Mouse (Mus musculus) G1E (cell line): Measurements from ENCODE around the gene Irgq. TPM values are rescaled to one million over a fixed set of nuclear protein-coding genes. Genes with fewer than 3 reads are reported as not detected.

Experiments used
- ATAC-seq: 2 replicates; pipeline ENCODE4 v1.8.0; 2016; ENCODE audit warnings: mild to moderate bottlenecking; ENCODE audit not compliant: insufficient number of reproducible peaks, poor library complexity, low FRiP score, severe bottlenecking; ENCODE audit errors: extremely low read depth
- DNase-seq: peaks from one replicate; pipeline ENCODE4 v3.0.0; 2012; ENCODE audit warnings: low spot score
- H3K27me3 ChIP-seq: 2 replicates; pipeline ENCODE4 v1.6.1; 2012; ENCODE audit warnings: mild to moderate bottlenecking, low read length, inconsistent platforms; ENCODE audit not compliant: insufficient read depth
- H3K36me3 ChIP-seq: replicated peaks from 2 replicates; pipeline ENCODE3; 2012; ENCODE audit warnings: mild to moderate bottlenecking, inconsistent platforms
- H3K4me1 ChIP-seq: 2 replicates; pipeline ENCODE4 v1.6.1; 2012; ENCODE audit warnings: low read depth, low read length, inconsistent platforms, mixed read lengths; ENCODE audit not compliant: insufficient read depth
- H3K4me3 ChIP-seq: 2 replicates; pipeline ENCODE4 v1.5.1; 2012; ENCODE audit warnings: low read depth, mild to moderate bottlenecking, inconsistent platforms, low read length, moderate library complexity, mixed read lengths
- H3K9me3 ChIP-seq: replicated peaks from 2 replicates; pipeline ENCODE4 v1.6.1; 2012; ENCODE audit warnings: inconsistent platforms
- CTCF ChIP-seq: IDR thresholded peaks from 2 replicates; pipeline ENCODE4 v1.5.1; 2012; ENCODE audit warnings: low read depth, low read length, inconsistent platforms, mixed read lengths
- GATA1 ChIP-seq: IDR thresholded peaks from 2 replicates; pipeline ENCODE4 v1.6.1; 2012; ENCODE audit warnings: borderline replicate concordance, low read length, inconsistent platforms, mixed read lengths
- GATA2 ChIP-seq: IDR thresholded peaks from 2 replicates; pipeline ENCODE4 v1.6.1; 2012; ENCODE audit warnings: low read depth, low read length, inconsistent platforms, borderline replicate concordance
- POLR2AphosphoS5 ChIP-seq: IDR thresholded peaks from 2 replicates; pipeline ENCODE4 v1.6.1; 2012; ENCODE audit warnings: low read depth, low read length, inconsistent platforms; ENCODE audit not compliant: insufficient replicate concordance
- TAL1 ChIP-seq: conservative IDR thresholded peaks from 2 replicates; pipeline ENCODE4 v1.6.1; 2012; ENCODE audit warnings: low read depth, low read length, inconsistent platforms, mixed read lengths
- polyA plus RNA-seq: library from polyadenylated mRNA; stranded (reverse); fragments of >175 nt; gene quantifications from 2 replicates; pipeline ENCODE4 v1.2.3, GENCODE M21; 2012
- total RNA-seq, 2 experiments: library from RNA; stranded (forward) in 1 of 2; stranded (reverse) in 1 of 2; fragments of 200-1000 nt in 1 of 2; fragments of >200 nt in 1 of 2; fragmentation: Nextera tagmentation in 1 of 2; gene quantifications; 2 replicates each; pipeline ENCODE4 v1.2.3; 2014 to 2017

The Irgq gene
- total and polyA plus RNA-seq, 3 experiments: 3.6 to 5.5 (median 4.0) TPM

- no peaks in the 10 kb centered on the region for H3K36me3 ChIP-seq
- H3K27me3 ChIP-seq: peaks cover 69% of the 10 kb centered on the region
- H3K4me1 ChIP-seq: peaks cover 2% of the 10 kb centered on the region
- no peak for TF ChIP-seq GATA2
- TF ChIP-seq CTCF: no peak
- no peak for TF ChIP-seq POLR2AphosphoS5
- TF ChIP-seq GATA1: no peak
- no peak for TF ChIP-seq TAL1
- 0 out of 2 replicates have a peak, but pooled peaks cover 1% of the 10 kb centered on the region for H3K9me3 ChIP-seq
- H3K4me3 ChIP-seq: no peak overlapping the region
- ATAC-seq (no peak), DNase-seq (no peak)
Measured at GRCm38 (mm10) chr7:24486654-24487130, 43.8 kb upstream of the Irgq start.

GRCm38 (mm10) chr7:24487403-24487802 is 43.1 kb upstream of the Irgq start:
- H3K27me3 ChIP-seq: peaks cover 68% of the 10 kb centered on the region
- H3K4me3 ChIP-seq: no peak overlapping the region
- TF ChIP-seq GATA1: no peak
- no peak for TF ChIP-seq TAL1
- TF ChIP-seq CTCF: no peak
- no peak for TF ChIP-seq POLR2AphosphoS5
- no peak for TF ChIP-seq GATA2
- ATAC-seq (no peak), DNase-seq (no peak)
- no peaks in the 10 kb centered on the region for H3K36me3 ChIP-seq
- no peaks in the 10 kb centered on the region for H3K4me1 ChIP-seq
- H3K9me3 ChIP-seq: no peaks in the 10 kb centered on the region

- Histone ChIP-seq H3K4me3 (no peak overlapping the region), H3K9me3 (no peaks in the 10 kb centered on the region), H3K36me3 (no peaks in the 10 kb centered on the region), H3K27me3 (peaks cover 63% of the 10 kb centered on the region), H3K4me1 (no peaks in the 10 kb centered on the region)
- ATAC-seq (no peak), DNase-seq (no peak)
- TF ChIP-seq GATA1 (no peak), POLR2AphosphoS5 (no peak), TAL1 (no peak), GATA2 (no peak), CTCF (no peak)
Measured at GRCm38 (mm10) chr7:24488303-24488702, 42.2 kb upstream of the Irgq start.

GRCm38 (mm10) chr7:24499856-24500577 is 30.5 kb upstream of the Irgq start:
- Histone ChIP-seq H3K27me3 (peaks cover 30% of the 10 kb centered on the region), H3K9me3 (peaks cover 4% of the 10 kb centered on the region; the same call in 1 of the 2 replicates), H3K4me3 (0 out of 2 replicates have a peak overlapping the region, but pooled peaks have one; percentile 13), H3K36me3 (no peaks in the 10 kb centered on the region), H3K4me1 (peaks cover 17% of the 10 kb centered on the region)
- ATAC-seq (no peak), DNase-seq (no peak)
- TF ChIP-seq POLR2AphosphoS5 (no peak), GATA1 (no peak), CTCF (no peak), GATA2 (no peak), TAL1 (no peak)

- no peak overlapping the region for H3K4me3 ChIP-seq
- ATAC-seq (no peak), DNase-seq (no peak)
- H3K4me1 ChIP-seq: peaks cover 25% of the 10 kb centered on the region
- H3K27me3 ChIP-seq: peaks cover 30% of the 10 kb centered on the region
- TF ChIP-seq POLR2AphosphoS5 (no peak), GATA2 (no peak), TAL1 (no peak), CTCF (peak; percentile 39)
- H3K9me3 ChIP-seq: peaks cover 4% of the 10 kb centered on the region; the same call in 1 of the 2 replicates
- H3K36me3 ChIP-seq: peaks cover 8% of the 10 kb centered on the region
Measured at GRCm38 (mm10) chr7:24500929-24501328, 29.6 kb upstream of the Irgq start.

GRCm38 (mm10) chr7:24501492-24501891 is 29.0 kb upstream of the Irgq start:
- Histone ChIP-seq H3K9me3 (peaks cover 4% of the 10 kb centered on the region; the same call in 1 of the 2 replicates), H3K4me1 (peaks cover 31% of the 10 kb centered on the region), H3K27me3 (peaks cover 30% of the 10 kb centered on the region), H3K4me3 (no peak overlapping the region), H3K36me3 (peaks cover 8% of the 10 kb centered on the region)
- TF ChIP-seq POLR2AphosphoS5: no peak
- no peak for TF ChIP-seq GATA2
- TF ChIP-seq CTCF: no peak
- no peak for TF ChIP-seq TAL1
- no peak for TF ChIP-seq GATA1
- ATAC-seq (no peak), DNase-seq (no peak)
